Mouse (Mus musculus) ES-Bruce4 (cell line): ENCODE measurements around the gene S100a16. TPM values are rescaled to one million over a fixed set of nuclear protein-coding genes. Genes with fewer than 3 reads are reported as not detected.

ENCODE experiments used
- H3K27ac ChIP-seq: 2 replicates; pipeline ENCODE4 v1.5.1; 2012; ENCODE audit warnings: low read length, inconsistent platforms; ENCODE audit not compliant: insufficient read depth
- H3K27me3 ChIP-seq: 2 replicates; pipeline ENCODE4 v1.6.1; 2012; ENCODE audit warnings: mild to moderate bottlenecking, low read length, inconsistent platforms; ENCODE audit not compliant: control insufficient read depth, poor library complexity, insufficient read depth, severe bottlenecking
- H3K36me3 ChIP-seq: 2 replicates; pipeline ENCODE4 v1.6.1; 2012; ENCODE audit warnings: inconsistent platforms, mild to moderate bottlenecking, low read length, moderate library complexity; ENCODE audit not compliant: control insufficient read depth, poor library complexity, insufficient read depth, severe bottlenecking
- H3K4me1 ChIP-seq: one replicate; pipeline ENCODE4 v1.8.1; 2011; ENCODE audit warnings: low read length; ENCODE audit not compliant: control insufficient read depth, insufficient read depth
- H3K4me3 ChIP-seq: 2 replicates; pipeline ENCODE4 v1.5.1; 2011; ENCODE audit warnings: low read depth, mild to moderate bottlenecking, low read length
- H3K9ac ChIP-seq: 2 replicates; pipeline ENCODE4 v1.6.1; 2012; ENCODE audit warnings: low read depth, mild to moderate bottlenecking, inconsistent platforms; ENCODE audit not compliant: poor library complexity, severe bottlenecking
- H3K9me3 ChIP-seq: replicated peaks from 2 replicates; pipeline ENCODE4 v1.6.1; 2012; ENCODE audit warnings: mild to moderate bottlenecking, low read length, inconsistent platforms; ENCODE audit not compliant: control insufficient read depth, poor library complexity, insufficient read depth, severe bottlenecking
- CTCF ChIP-seq: IDR thresholded peaks from one replicate; pipeline ENCODE4 v1.8.1; 2011; ENCODE audit warnings: low read depth, low read length
- EP300 ChIP-seq: IDR thresholded peaks from 2 replicates; pipeline ENCODE4 v1.6.1; 2011; ENCODE audit warnings: low read depth, low read length; ENCODE audit not compliant: insufficient read depth
- POLR2A ChIP-seq: IDR thresholded peaks from one replicate; pipeline ENCODE4 v1.8.1; 2011; ENCODE audit warnings: low read length; ENCODE audit not compliant: insufficient read depth
- polyA plus RNA-seq: library from polyadenylated mRNA; stranded (reverse); fragments of >200 nt; gene quantifications from 2 replicates; pipeline ENCODE4 v1.2.4, GENCODE M21; 2011; ENCODE audit warnings: low read depth; ENCODE audit not compliant: missing spikeins, insufficient read depth, insufficient read length

S100a16 gene
- polyA plus RNA-seq, 1 experiment = 3.1 TPM

GRCm38 (mm10) chr3:90549676-90550420 is 12.8 kb downstream of the S100a16 start:
- Histone ChIP-seq H3K9ac (no peak overlapping the region), H3K4me1 (no peaks in the 10 kb centered on the region), H3K4me3 (no peak overlapping the region), H3K9me3 (no peaks in the 10 kb centered on the region), H3K27ac (no peak overlapping the region), H3K27me3 (no peaks in the 10 kb centered on the region; the same call in 1 of the 2 replicates), H3K36me3 (no peaks in the 10 kb centered on the region)
- no peak for TF ChIP-seq CTCF
- no peak for TF ChIP-seq EP300
- TF ChIP-seq POLR2A = no peak

DNA sequence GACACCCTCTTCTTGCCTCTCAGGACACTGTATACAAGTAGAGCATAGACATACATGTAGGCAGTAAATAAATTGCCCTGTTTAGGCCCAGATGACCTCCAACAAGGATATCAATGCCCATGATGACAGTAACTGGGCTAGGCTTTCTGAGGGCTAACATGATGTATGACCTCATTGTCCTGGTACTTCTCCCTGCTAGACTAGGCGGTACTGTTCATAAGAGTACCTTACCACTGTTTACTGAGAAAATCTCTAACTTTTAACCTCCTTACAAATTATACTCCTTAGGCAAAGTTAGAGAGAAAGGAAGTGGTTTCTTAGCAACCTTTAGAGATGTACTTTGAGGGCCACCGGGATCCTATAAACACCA is 13.4 kb downstream of the S100a16 start:
- H3K9ac ChIP-seq = no peak overlapping the region
- TF ChIP-seq POLR2A (no peak), CTCF (no peak), EP300 (no peak)
- no peak overlapping the region for H3K27ac ChIP-seq
- H3K4me3 ChIP-seq = no peak overlapping the region
- H3K4me1 ChIP-seq = no peaks in the 10 kb centered on the region
- H3K36me3 ChIP-seq = no peaks in the 10 kb centered on the region
- no peaks in the 10 kb centered on the region; the same call in 1 of the 2 replicates for H3K27me3 ChIP-seq
- H3K9me3 ChIP-seq = no peaks in the 10 kb centered on the region

- Histone ChIP-seq H3K9ac (no peak overlapping the region), H3K27me3 (no peaks in the 10 kb centered on the region), H3K9me3 (no peaks in the 10 kb centered on the region), H3K36me3 (no peaks in the 10 kb centered on the region), H3K4me3 (no peak overlapping the region), H3K27ac (no peak overlapping the region), H3K4me1 (no peaks in the 10 kb centered on the region)
- TF ChIP-seq POLR2A (no peak), CTCF (no peak), EP300 (no peak)
Measured at GRCm38 (mm10) chr3:90552231-90552630, 15.2 kb downstream of the S100a16 start.

DNA sequence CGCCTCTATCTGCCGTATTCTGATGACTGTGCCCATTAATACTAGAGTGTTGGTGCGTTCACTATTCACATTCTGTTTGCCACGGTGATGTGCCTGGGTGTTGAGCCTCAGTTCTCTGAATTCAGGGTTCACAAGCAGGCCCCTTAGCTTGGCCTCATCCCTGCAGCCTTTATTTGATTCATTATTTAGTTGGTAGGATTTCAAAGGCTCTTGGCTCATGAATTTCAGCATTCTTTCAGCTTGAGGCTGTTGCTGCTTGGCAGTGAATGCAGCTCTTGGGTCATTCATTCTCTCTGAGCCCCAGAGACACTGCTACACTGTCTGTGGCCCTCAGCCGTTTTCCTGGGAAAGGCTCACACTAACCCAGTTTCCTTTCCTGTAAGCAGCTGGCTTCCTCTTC is 18.9 kb downstream of the S100a16 start:
- TF ChIP-seq EP300 (no peak), CTCF (no peak), POLR2A (no peak)
- no peaks in the 10 kb centered on the region for H3K36me3 ChIP-seq
- H3K4me3 ChIP-seq = no peak overlapping the region
- H3K27ac ChIP-seq = no peak overlapping the region
- H3K4me1 ChIP-seq = no peaks in the 10 kb centered on the region
- H3K9ac ChIP-seq = no peak overlapping the region
- no peaks in the 10 kb centered on the region for H3K27me3 ChIP-seq
- no peaks in the 10 kb centered on the region for H3K9me3 ChIP-seq

GRCm38 (mm10) chr3:90560008-90560628 is 23.1 kb downstream of the S100a16 start, which contains the start of gene S100a3:
Gene S100a3, plus strand, starts transcription at chr3:90560578.
- Histone ChIP-seq H3K27ac (no peak within 1 kb of the TSS), H3K27me3 (no peaks in the 10 kb centered on the region), H3K4me1 (no peaks in the 10 kb centered on the region), H3K9me3 (no peaks in the 10 kb centered on the region), H3K9ac (no peak within 1 kb of the TSS), H3K36me3 (no peaks in the 10 kb centered on the region), H3K4me3 (no peak within 1 kb of the TSS)
- TF ChIP-seq EP300 (no peak), CTCF (no peak), POLR2A (no peak)

DNA sequence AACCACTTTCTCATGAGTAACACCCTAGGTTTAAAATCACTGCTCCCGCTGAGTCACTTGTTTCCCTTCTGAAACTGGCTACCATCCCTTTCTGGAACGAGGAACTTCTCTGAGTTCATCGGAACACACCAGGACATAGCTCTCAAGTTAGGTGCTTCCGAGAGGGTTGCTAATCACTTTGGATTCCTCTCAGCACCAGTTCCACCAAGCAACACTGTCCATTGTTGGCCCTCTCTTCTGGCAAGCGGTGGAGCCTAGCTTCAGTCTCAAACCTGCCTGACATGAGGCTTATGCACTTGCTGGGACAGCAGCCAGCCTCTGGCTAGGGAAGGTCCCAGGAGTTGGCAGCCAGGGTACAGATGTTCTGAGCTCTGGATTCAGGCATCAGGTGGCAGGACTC is 37.6 kb downstream of the S100a16 start:
- Histone ChIP-seq H3K9ac (no peak overlapping the region), H3K27me3 (no peaks in the 10 kb centered on the region; the same call in 1 of the 2 replicates), H3K36me3 (no peaks in the 10 kb centered on the region), H3K27ac (no peak overlapping the region), H3K4me1 (no peaks in the 10 kb centered on the region), H3K9me3 (peaks cover 6% of the 10 kb centered on the region; the same call in 1 of the 2 replicates), H3K4me3 (no peak overlapping the region)
- TF ChIP-seq EP300 (no peak), CTCF (no peak)
